Mouse (Mus musculus): ENCODE results near the gene Rtn1.

Rtn1 gene

DNA sequence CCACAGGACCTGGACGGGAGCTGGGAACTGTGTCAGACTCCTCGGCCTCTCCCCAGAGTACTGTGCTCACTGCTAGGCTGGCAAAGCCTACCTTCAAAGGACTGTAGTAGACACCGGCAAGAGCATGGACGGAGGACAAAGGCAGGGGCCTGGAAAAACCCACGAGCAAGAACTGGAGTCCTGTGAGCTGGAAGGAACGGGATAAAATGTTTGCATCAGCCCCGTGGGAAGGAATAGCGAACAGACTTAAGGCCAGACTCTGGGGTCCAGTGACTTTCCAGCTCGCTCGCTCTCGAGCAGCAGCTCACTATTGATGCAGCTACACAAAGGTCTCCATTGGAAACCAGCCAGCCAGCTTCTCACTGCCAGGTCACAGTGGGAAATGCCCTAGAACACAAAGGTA is 34.0 kb downstream of the Rtn1 start:
- DNase-seq (ENCODE audit: low read depth, low spot score), result no peak

DNA sequence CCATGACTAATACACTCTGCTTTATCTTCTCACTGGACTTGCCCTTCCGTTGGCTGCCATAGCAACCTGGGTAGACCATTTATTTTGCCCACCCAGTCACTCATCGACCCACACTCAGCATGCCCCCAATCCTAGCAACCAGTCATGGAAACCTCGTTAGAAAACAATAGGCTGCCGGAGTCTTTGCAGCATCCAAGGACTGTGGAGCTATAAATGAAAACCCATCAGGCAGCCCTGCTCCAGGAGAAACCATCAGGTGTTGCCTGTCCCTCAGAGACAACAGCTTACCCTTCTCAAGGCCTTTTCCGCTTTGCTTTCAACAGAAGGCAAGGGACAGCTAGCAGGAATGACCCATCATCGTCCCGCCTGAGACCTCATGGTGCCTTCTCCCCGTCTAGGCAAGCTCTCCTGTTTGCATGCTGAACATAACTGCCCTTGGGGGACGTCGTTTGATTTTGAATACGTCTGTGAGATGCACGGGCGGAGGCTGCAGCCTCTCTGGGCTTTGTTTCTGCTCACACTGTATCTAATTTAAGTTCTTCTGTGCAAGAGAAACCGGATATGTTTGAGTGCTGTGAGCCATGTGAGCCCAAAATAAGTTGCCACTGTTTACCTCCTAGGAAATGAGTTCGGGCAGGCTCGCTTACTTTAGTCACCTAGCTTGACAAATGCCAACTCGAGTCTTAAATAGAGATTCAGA is 34.8 kb downstream of the Rtn1 start:
- no peak for DNase-seq (ENCODE audit: low read depth, low spot score)

DNA sequence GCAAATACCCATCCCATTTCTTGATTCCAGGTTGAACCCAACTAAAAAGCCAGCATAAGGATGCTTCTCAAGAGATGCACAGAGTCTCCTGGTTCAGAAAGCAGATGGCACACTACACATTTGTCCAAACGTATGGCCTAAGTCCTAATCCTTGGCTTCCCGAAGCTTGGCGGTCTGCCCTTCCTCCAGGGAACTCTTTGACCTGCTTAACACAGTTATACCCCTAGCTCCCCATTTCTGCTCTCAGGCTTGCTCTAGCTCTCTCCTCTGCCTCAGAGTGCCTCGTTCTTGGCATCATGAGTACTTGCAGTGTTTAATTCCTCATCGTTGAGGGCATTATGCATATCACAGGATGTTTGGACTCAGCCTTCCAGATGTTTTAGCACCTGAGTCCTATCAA is 38.8 kb downstream of the Rtn1 start:
- no peak for DNase-seq (ENCODE audit: low read depth, low spot score)

DNA sequence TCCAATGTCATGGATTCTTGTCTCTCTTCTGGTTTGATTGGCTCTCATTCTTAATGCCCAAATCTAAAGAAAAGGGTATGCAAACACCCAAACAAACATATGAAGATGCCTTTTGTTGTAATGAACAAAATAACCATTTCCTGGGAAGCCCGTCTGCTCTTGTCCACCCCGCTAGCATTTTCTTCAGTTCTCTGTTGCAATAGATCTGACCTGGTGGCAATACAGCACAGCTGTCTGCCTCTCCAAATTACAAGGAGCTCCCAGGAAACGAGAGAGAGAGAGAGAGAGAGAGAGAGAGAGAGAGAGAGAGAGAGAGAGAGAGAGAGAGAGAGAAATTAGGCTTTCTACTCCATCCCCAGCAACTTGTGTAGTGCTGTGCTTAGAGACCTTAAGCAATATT is 42.1 kb downstream of the Rtn1 start:
- no peak for DNase-seq (ENCODE audit: low read depth, low spot score)

DNA sequence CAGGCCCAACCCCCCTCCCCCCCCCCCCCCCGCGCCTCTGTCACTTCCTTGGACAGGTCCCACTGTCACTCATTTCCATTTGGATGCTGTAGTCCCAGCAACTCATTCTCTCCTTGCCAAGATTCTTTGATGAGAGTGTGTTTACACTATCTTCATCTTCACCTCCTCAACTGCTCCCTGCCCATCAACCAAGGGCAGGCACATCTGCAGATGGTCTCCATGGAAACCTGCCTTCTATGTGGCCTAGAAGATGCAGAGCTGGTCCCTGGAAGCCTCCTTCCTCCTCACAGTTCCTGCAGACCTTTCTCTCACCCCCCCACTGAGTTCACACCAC is 42.8 kb downstream of the Rtn1 start:
- no peak for DNase-seq (ENCODE audit: low read depth, low spot score)

DNA sequence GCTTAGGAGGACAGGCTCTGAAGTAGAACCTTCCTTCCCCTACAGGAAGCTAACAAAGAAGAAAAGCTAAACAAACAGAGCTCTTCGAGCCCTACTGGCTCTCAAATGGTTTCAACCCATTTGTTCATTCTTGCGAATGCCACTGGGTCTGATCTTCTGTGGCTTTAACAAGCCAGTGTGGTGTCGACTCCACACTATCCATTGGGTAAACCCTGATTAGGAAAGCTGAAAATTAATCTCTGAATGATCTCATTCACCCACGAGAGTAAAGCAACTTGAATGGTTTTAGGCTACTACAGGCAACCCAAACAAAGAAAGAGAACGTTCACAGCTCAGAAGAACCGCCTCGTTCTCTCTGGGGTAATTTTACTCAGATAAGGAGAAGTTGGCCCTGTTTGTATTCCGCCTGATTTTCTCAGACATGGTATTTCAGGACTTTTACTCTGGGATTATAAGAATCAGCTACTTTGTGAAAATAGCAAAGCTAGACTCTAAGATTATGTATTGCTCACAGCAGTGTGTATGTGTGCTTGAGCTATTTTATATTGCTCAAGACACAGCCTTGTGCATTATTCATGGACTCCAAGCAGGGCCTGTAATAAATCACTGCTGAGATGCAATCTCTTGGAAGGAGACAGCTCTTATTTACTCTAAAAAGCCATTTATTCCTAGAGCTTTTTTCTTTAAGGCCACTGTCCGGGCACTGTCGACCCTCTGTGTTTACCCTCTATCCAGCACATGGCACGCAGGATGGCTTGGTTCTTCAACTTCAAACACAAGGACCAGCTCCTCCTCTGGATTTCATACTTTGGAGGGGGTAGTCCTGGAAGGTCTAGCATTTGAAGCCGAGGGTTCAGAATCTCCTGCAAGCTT is 43.4 kb downstream of the Rtn1 start:
- DNase-seq (ENCODE audit: low read depth, low spot score), result no peak

DNA sequence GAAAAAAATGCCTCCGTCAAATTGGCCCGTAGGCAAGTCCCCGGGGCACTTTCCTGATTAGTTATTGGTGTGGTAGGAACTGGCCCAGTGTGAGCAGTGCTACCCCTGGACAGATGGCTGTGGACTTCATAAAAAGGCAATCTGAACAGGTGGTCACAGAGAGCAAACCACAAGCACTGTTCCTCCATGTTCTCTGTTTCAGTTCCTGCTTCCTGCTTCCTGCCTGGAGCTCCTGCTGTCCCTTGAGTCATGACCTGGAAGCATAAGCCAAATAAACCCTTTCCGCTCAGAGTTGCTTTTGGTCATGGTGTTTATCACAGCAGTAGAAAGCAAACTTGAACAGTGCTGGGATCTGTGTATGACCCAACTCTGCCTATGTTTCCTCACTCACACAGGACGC is 44.3 kb downstream of the Rtn1 start:
- DNase-seq (ENCODE audit: low read depth, low spot score), result no peak

DNA sequence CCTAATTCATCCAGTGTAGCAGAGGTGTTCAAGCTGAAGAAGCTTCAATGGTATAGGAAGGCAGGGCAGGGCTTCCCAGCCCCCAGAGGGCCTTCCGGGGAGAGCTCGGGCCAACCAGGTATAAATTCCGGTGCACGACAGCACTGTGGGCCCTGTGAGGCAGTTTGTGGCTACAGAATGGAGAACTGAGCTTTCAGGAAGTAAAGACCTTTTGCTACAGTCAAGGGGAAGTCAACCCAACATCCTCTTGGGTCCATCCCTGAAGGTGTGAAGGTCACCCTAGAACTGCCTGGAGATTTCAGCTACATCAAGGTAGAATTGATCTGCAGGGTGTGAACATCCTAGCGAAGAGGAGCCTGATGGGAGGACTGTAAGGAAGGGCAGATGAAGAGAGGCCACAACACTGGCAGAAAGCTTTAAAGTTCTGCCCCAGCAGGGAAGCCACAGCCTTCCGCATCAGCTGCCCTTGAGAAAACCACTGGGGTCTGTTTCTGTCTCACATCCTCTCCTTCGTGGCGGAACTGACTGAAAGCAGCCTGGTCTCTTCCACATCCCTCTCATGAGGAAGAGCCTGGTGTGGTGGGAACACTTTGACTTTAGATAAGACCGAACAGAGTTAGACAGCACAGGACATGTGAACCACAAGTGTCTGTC is 47.0 kb downstream of the Rtn1 start:
- no peak for DNase-seq (ENCODE audit: low read depth, low spot score)

DNA sequence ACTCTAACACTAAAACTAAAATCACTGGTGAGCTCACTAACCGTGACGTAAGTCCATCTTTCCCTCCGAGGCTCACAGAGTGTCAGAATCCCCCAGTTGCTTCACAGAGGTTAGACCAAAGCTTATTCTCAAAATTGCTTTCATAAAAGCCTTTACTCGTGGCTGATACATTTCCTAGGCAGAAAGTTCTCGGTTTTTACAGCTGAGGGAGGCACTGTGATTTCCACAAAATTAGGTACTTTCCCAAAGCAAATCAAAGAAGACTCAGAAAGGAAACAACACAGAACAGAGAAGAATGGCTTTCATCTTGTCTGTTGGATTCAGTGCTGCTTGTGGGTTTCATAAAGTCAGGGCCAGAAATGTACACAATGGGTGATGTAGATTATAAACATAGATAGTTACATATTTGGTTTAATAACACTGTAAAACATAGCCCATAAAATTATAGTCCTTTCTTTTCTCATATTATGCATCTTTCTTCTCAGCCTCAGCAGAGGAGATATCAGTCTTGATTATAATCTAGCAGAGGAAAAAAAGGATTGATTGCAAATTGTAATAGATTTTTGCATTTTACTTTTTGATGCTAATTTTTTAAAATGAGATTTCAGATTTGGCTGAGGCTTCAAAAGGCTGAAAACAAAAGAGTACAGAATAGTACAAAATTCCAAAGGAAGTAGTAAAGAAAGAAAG is 47.8 kb downstream of the Rtn1 start:
- no peak for DNase-seq (ENCODE audit: low read depth, low spot score)

DNA sequence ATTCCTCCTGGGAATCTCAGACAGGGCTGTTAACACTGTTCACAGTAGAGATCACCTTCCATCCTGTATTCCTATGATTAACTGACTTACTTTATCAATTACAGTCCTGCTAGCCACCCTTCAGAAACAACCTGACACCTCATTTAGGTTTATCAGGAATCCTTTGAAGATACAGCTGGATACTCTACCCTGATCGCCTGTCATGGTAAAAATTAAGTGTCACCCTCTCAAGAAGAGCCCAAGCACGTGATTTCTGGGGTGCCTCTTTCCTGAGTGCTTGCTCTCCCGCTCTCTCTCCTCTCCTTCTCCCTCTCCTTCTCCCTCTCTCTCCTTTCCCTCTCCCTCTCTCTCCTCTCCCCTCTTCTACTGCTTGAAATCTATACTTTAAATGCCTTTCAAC is 49.0 kb downstream of the Rtn1 start:
- no peak for DNase-seq (ENCODE audit: low read depth, low spot score)

DNA sequence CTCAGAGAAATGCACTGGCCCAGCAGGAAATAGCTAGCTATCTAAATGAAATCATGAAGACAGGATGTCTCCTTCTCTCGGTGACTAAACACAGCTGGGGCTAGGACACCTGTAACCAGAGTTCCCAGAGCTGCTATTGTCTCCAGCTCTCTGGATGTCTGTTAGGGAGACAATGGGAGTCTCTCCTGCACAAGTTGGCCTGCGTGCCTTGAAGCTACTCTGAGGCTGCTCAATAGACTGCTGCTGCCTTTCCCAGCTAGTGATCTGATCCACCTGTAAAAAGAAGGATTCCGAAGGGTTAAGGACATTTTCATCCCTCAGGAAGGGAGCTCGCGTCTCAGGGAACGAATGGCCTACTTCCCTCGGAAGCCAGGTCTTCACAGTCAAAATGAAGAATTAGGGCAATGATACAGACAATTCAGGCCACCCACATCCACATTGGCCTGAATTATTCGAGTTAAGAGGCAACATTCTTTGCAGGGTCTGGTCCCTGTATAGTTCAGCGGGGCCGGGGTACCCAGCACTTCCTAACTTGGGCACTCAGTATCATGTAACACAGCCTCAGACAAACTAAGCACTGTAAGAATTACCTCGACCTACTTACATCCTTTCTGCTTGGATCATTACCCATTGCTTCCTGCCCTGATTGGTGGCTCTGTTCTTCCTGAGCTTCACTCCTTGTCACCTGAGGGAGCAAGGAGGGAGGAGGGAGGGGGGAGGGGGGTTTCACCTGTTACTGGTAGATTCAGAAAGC is 51.0 kb downstream of the Rtn1 start:
- DNase-seq (ENCODE audit: low read depth, low spot score), result no peak

DNA sequence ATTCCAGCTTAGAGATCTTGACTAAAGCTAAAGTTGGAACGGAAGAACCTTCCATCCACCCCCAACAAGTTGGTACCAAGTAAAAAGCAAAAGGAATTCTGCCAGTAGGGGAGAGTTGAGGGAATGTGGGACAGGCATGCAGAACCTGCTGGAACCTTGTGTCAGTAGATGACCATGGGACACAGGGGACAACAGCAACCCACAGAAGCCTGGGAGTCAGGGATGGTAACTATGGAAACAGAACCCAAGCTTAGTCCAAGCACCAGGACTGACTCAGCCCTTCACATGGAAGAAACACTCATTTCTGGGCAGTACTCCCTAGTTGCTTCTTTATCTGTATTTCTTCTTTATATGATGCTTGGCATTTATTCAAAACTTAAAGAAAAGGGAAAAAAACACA is 54.6 kb downstream of the Rtn1 start:
- no peak for DNase-seq (ENCODE audit: low read depth, low spot score)

DNA sequence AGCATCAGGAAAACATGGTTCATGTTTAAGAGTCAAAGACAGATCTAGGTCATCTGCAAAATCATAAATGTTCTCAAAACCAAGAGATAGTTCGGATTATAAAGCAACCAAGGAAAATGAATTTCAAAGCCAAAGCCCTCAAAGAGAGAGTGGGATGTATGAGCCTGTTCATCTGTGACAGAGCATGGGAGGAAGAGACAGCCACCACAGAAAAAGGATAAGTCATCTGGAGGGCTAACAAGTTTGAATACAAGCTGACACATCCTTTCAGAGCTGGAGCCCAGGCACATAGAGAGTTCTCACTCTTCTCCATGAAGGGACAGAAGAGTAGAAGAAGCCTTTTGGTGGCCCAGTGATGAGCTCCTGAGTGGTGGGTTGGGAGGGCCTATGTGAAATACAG is 55.3 kb downstream of the Rtn1 start:
- no peak for DNase-seq (ENCODE audit: low read depth, low spot score)

DNA sequence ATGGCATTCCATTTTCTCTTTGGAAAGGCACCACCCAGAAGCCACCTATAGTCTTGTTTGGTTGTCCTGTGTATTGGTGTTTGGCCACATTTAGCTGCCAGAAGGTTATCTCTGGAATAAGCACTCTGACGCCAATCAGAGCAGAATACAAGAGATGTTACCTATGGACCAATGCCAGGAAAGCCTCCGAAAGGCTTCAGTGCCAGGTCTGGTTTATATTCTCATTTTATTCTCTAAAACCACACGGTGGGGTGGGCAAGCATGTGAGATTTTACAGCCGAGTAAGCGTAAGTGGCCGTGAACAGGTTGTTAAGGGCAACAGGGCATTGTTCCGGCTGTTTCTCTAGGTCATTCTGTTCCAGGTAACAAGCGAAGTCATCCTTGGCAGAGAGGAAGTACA is 60.3 kb downstream of the Rtn1 start:
- no peak for DNase-seq (ENCODE audit: low read depth, low spot score)

DNA sequence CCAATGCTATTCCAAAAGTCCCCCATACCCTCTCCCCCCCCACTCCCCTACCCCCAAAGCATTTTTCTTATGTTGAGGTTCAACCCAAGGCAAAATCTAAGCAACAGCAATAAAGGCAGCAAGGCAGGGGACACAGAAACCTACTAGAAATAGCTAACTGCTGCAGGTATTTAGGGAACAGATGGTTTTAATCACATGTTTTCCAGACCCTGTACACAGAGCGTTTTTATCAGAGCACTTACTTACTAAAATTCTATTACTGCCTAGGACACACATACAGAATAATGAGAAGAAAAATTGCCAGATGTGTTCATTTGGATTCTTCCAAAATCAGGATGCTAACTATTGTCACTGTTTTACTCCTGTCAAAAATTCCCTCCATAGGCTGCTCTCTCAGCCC is 61.7 kb downstream of the Rtn1 start:
- no peak for DNase-seq (ENCODE audit: low read depth, low spot score)

DNA sequence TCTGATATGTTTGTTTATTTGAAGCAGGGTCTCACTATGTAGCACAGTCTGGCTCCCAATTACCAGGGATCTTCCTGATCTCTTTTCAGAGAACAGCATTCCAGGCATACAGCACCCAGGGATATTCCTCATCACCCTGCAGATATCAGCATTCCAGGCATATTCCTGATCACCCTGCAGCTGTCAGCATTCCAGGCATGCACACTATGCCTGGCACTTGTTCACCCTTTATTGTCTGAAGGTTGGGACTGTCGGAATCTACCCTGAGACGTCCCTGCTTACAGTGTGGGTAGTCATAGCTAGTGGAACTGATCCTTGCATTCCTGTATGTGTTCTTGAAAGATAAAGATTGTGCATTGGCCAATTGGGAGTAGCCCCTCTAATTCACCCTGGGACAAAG is 65.2 kb downstream of the Rtn1 start:
- DNase-seq (ENCODE audit: low read depth, low spot score), result no peak

DNA sequence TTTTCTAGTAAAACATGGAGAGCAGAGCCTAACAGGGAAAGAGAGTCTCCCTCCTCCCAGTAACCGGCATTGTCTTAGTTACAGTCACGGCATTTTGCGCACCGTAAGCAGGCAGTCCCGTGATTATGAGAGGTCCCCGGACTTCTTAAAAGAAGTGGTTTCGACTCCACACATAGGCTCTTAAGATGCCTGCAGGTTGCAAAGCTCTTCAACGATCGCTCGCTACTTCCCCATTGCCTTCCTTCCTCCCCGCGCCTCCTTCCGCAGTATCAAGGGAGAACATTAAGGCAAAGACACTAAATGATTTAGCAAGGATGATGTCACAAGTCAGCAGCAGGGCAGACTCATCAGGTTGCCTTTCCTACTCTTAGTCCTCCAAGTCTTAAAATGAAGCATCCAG is 72.8 kb downstream of the Rtn1 start:
- no peak for DNase-seq (ENCODE audit: low read depth, low spot score)

DNA sequence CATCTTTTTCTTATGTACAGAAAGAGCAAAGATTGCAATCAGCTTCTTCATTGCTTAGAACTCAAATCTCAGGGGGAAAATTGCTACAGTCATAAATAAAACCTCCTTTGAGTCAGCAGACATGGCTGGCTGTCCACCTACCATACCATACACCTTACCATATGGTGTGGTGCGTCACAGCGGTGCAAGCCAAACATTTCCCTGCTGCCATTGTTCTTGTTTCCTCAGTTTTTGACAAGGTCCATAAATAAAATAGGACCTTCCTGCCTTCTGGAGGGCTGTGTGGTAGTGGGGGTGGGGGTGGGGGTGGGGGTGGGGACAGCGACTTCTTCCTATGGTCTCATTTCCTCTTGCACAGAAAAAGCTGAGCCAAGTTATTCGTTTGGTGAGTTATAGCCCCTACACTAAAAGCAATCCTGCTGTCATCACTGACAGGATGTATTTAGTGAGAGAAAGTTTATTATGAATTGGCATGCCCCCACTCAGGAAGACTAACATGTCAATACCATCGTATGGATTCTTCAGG is 76.3 kb downstream of the Rtn1 start:
- DNase-seq (ENCODE audit: low read depth, low spot score), result no peak

DNA sequence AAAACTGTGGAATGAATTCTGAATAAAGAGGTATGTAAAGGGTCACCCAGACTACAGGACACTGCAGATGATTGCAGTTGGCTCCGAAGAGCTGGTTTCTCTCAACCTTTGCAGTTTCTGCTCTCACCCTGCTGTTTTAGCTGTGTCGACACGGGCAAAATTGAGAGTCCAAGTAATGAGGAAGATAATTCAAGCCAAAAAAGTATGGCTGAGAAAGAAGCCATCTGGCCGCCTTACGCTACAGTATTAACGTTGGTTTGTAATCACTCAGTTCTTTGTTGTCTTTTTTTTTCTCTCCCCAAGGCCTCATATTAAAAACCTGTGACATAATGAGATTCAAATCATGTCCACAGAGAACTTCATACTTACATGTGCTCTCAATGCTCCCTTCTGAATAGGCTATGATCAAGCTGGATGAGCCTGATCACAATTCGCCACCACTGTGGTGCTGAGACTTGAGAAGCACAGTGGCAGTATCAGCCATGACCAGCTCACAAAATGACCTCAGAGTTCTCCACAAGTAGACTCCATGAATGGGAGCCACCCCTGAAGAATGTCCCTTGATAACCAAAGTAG is 76.9 kb downstream of the Rtn1 start:
- no peak for DNase-seq (ENCODE audit: low read depth, low spot score)

DNA sequence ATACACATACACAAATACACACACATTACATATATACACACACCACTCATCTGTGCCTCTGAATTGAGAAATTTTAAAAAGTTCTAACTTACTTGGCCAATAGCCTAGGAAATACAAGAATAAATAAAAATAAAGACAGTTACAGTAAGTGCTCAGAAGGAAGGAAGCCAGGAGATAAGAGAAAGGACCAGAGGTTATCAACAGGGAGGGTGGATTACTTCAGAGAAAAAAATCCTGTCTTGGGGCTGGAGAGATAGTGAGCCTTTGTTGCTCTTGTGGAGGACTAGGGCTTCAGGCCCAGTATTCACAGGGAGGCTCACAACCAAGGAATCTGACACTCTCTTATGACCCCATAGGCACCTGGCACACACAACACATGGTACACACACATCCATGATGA is 82.8 kb downstream of the Rtn1 start:
- no peak for DNase-seq (ENCODE audit: low read depth, low spot score)

DNA sequence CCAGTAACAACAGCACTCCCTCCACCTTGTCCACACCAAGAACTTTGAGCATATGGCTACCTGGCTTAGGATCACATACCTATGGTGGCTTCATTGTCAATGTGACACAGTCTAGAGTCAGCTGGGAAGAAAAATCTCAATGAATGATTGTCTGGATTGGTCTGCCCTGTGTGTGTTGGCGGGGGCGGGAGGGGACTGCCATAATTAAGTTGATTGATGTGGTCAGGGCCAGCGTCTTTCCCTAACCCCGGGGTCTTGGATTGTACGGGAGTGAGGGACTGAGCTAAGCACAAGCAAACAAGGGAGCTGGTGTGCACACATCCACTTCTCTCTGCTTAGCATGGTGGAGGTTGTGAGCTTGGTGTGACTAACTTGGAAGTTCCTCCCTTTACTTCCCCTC is 83.8 kb downstream of the Rtn1 start:
- DNase-seq (ENCODE audit: low read depth, low spot score), result no peak
